Mouse (Mus musculus) right cerebral cortex, postnatal 10 days (tissue): ENCODE data around the gene Chuk.

Source experiments
- DNase-seq, 2 experiments: peaks; one replicate each; pipeline ENCODE4 v3.0.0; 2021; ENCODE audit warnings: low spot score in 2 of 2

The Chuk gene

DNA sequence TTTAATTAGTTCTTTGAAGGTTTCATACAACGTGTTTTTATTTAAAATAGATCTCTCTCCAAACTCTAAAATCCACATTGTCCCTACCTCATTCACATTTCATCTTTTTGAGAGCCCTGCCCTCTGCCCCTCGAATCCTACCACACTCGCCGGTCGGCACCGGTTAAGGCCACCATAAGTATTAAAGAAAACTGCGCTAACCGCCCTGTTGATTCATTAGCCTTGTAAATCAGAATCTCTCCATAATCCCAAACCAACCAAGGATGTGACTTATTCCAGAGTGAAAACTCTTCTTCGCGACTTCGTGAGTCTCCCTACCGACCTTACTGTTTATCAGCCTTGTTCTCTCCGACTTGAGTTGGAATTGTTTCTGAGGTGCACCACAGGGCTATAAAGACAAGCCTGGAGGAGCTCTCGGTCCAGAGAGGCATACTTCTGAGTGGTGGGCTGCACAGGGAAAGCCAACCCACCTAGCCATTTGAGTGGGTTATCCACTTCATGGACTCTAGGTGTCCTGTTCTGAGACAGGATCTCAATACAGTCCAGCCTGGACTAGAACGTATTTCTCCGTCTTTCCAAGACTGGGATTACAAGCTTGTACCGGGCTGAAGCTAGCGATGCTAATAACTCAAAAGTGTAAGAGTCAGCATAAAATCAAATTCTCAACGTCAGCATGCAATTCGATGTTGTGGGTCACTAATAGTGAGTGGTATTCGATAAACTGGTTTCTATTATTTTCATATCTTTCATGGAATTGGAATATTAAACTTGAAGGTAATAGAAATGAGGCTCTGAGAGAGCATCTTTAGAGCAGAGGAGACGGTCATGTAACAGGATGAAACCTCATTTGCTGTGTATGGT is 611 bp upstream of the Chuk start:
- no peak for DNase-seq

DNA sequence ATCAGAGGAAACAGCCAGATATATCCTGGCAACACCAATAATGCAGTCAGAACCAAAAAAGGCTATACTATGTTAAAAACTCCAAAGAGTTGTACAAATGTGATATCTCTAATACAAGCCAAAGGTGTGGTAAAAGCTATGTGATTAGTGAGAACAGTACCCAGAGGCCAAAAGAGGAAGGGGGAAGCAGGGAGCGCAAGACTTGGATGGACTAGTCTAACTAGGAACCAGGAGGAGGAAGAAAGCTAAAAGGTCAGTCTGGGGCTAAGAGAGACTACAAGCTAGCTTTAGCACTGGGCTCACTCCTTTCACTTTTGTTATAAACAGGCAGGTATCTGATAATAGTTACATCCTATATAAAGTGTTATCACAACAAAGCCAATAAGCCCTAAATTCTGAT is 2.9 kb downstream of the Chuk start:
- DNase-seq = no peak

DNA sequence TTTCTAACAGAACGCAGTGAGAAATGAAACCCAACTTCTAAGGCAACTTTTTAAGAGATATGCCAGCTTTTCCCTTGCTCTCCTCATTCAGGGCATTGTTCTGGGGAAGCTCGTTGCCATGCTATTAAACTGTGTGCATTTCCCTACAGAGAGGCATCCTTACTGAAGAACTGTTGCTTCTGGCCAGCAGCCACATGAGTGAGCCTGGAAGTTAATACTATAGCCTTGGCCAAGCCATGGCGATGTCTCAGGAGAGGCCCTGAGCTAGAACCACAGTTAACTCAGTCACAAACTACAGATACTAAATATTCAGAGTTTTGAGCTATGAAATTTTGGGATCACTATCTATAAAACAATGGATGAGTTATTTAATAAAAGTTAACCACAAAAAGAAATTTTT is 4.3 kb downstream of the Chuk start:
- DNase-seq = no peak

DNA sequence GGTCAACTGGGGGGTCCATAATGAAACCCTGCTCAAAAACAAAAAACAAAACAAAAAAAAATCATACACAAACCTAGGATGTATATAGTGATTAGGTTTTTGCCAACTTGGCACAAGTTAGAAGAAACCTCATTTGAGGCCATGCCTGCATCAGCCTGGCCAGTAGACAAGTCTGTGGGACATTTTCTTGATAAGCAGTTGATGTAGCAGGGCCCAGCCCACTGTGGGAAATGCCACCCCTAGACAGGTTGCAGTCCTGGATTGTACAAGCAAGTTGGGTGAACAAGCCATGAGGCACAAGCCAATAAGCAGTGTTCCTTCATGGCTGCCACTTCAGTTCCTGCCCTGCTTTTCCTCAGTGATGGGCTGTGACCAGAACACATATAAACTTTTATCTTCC is 6.4 kb downstream of the Chuk start:
- DNase-seq = no peak

DNA sequence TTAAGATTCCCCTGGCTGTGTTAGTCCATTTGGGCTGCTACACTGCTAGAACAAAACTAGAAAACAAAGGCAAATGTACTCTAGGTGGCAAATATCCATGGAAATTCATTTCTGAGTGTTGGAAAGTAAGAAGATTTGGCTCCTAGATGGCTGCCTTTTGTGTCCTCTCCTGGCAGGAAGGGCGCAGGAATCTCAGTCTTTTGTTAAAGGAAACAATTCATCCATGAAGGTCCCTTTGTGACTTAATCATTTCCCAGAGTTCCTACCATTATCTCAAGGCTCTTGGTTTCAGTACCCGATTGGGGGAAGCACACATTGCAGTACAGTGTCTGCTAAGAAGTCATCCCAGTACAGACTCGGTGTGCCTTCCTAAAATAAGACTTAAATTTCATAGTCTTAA is 21.0 kb downstream of the Chuk start:
- DNase-seq = peak in 1 of 2 experiments; percentile 3

DNA sequence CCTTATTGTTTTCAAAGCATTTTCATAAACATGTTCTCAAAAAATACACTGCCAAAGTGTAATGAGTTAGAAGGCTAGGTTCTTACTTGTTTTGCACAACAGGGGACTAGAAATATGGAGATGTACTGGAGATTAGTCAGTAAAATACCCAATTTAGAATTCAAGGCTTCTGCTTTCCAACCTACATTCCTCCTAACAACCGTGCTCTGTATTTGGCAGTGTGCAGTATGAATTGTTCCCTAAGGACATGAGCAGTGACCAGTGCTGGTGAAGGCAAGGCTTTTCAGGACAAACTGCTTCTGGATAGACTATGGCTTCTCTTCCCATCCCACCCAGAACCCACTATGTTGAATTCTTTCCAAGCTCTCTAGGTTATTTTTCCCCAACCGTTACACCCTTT is 26.4 kb downstream of the Chuk start:
- DNase-seq = no peak

DNA sequence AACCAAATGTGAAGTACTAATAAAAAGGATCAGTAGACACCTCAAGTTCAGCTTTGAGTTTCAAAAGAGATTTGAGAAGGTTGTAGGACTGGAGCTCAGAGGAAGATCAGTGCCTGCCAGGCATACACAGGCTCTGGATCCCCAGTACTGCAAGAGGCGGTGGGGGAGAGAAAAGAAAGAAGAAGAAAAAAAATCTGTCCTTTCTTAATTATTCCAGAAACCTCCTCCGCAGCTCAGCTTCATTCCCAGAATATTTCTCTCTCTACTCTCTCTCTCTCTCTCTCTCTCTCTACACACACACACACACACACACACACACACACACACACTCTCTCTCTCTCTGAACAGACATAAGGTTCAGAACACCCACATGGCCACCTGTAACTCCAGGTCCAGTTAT is 27.3 kb downstream of the Chuk start:
- no peak for DNase-seq

DNA sequence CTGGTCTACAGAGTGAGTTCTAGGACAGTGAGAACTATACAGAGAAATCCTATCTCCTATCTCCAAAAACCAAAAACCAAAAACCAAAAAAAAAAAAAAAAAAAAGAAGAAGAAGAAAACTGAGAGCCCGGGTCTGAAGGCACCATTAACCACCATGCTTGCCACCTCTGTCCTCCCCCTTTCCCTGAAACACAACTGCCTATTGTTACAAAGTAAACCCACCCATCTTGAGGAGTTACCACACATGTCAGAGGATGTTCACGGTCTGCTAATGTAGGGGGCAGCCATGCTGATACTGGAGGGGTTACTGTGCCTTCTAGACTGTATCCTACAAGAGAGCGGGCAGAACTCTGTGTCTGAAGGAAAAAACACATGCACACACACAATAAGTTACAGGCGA is 30.3 kb downstream of the Chuk start:
- DNase-seq = no peak

DNA sequence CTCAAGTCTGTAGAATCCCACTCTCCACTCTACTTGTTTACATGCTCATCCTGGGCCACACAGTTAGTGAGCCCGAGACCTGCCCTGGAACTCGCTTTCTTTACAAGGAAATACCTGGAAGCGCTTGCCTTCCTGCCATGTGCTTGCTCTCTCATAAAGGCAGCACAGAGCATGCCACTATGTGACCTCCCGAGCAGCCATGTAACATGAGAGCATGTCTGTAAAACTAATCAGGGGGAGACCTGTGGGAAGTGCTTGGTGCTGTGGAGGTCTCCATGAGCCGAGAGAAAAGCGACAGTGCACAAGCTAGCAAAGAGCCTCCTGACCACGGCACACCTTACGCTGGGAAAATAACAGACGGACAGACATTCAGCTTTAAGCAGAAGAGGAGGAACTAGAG is 30.8 kb downstream of the Chuk start:
- DNase-seq = no peak

DNA sequence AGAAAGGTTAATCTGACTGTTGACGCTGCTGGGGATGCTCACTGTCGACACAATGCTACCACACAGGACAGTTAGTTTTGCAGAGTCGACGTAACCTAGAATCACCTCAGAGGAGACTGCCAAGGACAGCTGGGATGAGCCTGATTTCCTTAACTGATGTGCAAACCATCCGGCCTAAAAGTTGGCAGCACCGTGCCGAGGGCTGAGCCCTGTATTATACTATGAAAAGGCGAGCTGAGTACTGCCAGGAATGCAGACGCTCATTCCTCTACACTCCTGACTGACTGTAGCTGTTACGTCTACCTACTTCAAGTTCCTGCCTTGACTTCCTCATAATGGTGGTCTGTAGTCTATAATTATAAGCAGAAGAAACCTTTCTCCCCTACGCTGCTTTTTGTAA is 32.3 kb downstream of the Chuk start:
- DNase-seq = no peak

DNA sequence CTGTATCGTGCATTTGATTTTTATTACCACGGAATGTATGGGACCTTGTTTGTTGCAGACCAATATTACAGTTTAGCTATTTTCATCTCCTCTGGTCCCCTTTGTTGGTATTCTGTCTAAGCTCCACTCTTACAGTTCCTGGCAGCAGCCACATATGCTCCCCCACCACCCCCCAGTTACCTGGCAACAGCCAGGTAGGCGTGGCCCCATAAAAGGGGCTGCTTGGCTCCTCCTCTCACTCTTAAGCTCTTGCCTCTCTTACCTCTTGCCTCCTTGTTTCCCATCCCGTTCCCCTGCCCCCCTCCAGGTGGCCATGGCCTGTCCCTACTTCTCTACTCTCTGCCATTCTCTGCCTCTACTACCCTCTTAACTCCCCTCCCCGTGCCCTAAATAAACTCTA is 36.1 kb downstream of the Chuk start:
- peak in 1 of 2 experiments; percentile 38 for DNase-seq

DNA sequence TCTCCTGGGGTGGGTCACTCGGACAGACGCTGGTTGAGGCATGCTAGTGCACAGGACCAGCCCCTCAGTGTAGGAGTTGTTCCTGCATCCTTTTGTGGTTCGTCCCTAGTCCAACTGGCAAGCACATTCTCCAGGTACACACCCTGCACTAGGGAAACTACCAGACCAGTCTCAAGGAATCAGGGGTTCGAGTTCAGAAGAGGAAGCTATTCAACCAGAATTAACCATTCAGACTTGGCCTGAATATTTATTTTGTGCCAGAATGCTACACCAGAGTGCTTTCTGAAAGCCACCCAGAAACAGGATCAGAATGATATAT is 37.4 kb downstream of the Chuk start:
- no peak for DNase-seq

DNA sequence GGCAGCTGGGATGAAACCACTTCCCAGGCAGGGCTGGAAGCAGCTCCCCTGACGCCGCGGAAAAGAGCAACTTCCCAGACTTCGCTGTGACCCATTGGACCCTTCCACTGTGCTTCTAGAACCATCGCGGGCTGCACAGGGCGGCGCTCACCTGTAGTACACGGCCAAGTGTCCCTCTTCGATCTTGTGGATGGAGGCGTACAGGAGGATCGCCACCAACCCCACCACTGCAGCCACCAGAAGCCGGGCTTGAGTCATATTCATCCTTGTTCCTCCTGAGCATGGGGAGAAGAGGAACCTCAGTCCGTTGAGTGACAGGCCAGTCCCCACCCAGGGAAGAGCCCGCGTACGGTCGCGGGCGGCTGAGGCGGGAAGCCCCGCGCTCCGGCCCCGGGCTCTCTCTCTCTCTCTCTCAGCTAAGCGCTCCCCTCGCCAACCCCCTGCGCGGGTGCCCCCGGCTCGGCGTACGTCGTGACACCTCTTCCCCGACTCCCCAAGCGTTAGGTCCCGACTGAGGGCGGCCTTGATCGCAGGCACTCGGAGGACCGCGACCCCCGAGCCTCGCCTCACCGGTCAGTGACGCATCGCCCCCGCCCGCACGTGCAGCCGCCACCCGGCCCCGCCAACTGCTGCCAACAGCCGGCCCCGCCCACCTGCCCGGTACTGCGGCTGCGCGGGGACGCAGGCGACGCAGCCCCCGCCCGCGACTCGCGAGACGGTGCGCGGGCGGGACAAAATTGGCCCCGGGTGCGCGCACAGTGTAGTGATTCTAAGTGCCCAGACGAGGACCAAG is 38.0 kb downstream of the Chuk start, which contains the start of gene Erlin1:
TSS of gene Erlin1 (minus strand) at position 665 of the 793 bp plus-strand sequence.
- DNase-seq = peak; percentile 93 to 94

DNA sequence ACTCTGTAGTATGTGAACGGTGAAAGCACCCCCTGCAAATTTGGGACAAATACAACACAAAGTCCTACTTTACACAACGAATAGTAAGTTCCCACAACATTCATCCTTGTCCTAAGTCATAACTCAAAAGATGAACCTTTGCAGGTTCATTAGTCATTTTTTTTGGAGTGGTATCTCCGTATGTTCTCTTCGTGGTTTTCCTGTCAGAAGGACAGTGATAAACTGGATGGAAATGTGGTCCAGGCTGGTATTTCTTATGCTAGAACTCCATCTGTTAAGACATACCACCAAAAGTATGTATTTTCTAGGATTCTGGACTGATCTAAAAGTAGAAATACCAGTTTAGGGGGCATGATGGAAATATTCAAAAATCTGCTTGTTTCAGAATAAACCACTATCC is 39.0 kb downstream of the Chuk start:
- no peak for DNase-seq

DNA sequence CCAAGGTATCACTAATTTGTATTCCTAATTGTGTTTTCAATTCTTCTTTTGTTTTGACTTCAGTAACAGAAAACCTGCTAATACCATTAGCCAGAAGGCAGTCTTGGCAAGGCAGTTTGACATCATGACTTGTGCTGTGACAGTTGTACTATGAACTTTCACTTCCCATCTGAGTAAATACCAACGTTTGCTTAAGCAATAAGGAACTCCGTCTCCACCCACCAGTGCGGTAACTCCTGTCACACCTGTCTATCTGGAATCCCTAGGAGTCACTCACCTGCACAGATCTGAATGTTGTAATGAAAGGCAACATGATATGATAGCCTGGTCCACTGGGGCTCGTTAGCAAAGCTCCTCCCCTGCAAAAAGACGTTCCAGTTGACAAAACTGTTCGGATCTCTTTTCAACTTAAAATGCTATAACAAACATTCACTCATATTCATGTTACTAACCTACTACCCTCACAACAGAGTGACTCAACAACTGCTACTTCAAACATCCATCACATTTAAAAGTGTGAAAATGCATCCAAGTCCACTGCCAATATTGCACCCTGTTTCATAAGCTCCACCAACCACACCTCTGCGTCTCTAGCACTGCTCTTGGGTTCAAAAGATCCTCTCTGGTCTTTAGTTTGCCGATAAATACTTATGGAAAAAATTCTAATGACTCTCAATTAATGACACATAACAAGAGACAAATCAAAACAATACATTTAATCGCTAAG is 39.8 kb downstream of the Chuk start:
- no peak for DNase-seq

DNA sequence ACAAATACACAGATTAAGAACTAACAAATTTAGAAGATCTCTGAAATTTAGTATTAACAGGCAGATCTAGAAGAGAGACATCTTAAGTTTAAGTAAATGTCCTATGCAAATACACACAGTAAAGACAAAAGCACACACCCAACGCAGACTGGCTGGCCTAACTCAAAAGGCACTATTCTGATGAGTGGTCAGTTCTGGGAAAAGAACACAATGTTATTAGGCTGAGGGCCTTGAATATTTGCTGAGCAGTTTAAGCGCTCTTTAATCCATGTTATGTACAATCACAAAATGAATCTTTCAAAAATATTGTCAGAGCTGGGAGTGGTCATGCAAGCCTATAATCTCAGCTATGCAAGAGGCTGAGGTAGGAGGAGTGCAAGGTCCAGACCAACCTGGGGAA is 42.5 kb downstream of the Chuk start:
- no peak for DNase-seq

DNA sequence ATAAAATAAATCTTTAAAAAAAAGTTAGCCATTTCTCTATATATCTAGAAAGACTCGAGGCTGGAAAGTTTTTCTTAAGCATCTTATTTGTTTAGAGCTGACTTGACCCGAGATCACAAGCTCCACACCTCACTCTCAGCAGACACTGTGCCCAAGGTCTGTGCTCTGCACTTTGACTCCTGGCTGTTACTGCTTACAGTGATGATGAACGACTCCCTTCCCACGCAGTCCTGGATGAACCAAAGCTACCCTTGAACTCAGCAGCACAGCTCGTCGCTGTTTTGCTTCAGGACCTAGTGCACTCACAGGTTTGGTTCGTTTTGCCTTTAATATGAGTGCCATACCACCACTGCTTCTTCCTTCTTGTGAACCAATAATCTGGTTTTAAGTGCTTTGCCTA is 43.5 kb downstream of the Chuk start:
- no peak for DNase-seq

DNA sequence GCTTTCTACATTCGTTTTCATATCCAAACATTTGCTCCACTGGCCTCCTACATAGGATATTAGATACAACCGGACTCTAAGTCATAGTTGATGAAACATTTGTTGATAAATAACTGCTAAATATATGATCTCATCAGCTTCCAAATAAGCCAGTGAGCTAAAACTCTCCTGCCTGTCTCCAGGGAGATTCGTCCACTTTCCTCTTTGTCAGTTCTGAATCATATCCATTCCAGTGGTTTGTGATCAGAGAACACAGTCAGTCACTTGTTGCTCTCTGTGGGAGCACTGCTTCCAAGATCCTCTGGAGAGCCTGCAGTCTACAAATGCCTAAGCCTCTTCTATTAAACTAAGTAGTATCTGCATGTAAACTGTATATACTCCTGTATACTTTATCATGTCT is 47.1 kb downstream of the Chuk start:
- DNase-seq = no peak

DNA sequence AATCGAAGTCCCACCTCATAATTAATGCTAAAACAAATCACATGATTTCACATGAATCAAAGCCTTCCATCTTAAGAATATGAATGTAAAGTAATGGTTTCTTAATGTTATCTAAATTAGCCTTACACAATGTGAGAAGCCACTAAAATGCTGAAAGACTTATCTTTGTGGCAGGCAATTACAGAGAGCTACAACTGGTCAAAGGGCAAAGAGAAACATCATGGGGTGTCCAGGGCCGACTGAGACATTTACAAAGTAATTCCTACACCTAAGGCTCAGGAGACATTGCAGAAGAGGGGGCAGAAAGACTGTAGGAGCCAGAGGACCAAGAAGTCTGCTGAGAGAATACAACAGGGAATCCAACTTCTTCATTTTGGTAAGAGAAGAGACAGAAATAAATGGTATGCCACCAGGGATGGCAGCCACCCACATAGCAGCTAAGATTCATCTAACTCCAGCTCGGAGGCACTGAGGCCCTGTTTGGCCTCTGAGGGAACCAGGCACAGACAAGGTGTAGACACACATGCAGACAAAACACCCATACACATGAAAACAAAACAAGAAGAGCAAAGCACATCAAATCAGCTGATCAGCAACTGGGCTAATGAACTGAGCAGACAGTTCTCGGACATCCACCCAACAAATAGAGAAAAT is 52.0 kb downstream of the Chuk start:
- DNase-seq = no peak

DNA sequence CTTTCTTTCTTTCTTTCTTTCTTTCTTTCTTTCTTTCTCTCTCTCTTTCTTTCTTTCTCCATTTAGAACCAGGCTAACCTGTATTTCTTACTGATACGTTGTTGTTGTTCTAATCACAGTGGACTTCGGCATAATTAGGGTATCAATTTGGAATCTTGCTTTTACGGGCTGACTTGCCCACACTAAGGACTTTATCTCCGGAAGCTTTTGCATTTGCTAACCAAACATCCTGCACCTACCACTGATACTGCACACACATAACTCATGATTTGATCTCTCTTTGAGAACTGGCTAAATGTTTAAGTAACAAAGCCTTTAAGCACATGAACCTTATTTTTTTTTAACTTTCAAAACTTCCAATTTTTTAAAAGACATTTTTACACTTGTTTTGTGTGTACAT is 56.9 kb downstream of the Chuk start:
- no peak for DNase-seq

DNA sequence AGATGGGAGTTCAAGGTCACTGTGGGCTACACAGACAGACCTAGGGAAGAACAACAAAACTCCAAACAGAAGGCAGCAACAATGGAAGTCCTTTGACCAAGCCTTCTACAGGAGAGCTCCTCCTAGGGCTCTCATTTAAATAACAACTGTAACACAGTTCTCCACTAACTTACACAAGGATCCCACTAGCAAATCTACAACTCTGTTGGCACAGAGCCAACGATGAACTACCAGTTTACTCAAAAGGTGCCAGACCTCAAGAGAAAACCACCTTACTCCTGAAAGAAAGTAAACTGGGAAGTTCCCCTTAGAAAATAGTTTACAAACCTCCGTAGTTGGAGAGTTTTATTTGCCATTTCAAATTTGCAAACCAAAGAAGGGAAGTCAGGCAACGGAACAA is 58.0 kb downstream of the Chuk start:
- DNase-seq = no peak

DNA sequence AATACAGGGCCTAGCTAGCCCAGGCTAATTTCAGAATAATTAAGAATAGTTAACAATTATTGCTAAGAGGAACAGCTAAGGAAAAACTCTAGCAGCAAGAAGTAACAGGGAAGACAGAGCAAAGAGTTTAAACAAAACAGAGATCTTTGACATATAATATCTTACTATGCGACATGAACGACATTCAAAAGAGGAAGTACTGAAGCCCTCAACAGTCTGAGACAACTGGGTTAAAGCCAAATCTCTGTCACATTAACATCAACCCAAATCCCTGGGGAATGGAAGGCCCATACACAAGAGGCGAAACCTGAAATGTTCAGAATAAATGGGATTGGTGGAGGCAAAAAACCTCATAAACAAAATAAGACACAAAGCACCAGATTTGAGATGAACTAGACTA is 61.4 kb downstream of the Chuk start:
- no peak for DNase-seq
